Mouse (Mus musculus): ENCODE results near the gene Syne1.

- TF ChIP-seq E2F4 (IDR thresholded peaks at IDR 0.05; ENCODE audit: insufficient read depth) (no peak), TCF12 (IDR thresholded peaks at IDR 0.05; ENCODE audit: insufficient read depth, poor library complexity, severe bottlenecking) (no peak), CEBPB (IDR thresholded peaks at IDR 0.05; ENCODE audit: insufficient read depth, poor library complexity, severe bottlenecking) (no peak)
Measured at GRCm38 (mm10) chr10:5453830-5454229, 97.5 kb downstream of the Syne1 start.

Data from myocyte (in vitro differentiated cells).